Mouse (Mus musculus): ENCODE measurements around the gene Prdm10.
A peak's percentile ranks its signal among the peaks of the same experiment; 100 is the strongest.

Prdm10 gene

DNA sequence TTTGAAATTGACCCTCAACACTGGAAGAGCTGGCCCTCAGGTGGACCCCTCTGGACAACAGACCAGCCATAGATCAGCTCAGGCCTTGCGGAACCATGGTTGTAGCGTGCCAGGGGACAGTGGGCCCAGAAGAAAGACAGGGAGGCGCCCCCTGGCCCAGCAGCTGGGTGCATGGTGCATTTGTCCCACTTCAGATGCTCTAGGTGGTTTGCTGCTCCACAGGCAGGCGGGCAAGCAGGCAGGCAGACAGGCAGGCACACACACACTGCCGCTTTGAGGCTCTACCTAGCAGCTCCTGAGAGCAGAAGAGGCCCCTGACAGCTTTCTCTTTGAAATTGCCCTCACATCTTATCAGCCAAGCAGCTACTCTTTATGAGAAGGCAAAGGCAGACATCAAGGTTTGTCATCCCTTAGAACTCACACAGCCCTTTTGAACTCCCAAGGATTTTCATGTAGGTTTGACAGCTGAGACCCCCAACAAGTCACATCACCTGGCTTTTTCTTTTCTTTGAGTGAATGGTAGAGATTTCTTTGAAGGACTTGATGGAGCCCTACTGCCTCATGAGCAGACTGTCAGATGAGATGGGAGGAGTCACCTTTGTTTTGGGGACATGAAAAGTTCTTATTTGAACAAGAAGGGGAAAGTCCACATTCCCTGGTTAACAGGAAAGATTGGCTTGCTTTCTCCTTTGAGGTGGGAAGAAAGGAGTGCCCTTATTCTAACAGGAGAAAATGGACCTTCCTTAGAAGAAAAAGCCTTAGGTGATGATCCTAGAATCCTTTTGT is 21.4 kb downstream of the Prdm10 start:
- no peak for DNase-seq (ENCODE audit: extremely low read depth, insufficient read length, low spot score)

DNA sequence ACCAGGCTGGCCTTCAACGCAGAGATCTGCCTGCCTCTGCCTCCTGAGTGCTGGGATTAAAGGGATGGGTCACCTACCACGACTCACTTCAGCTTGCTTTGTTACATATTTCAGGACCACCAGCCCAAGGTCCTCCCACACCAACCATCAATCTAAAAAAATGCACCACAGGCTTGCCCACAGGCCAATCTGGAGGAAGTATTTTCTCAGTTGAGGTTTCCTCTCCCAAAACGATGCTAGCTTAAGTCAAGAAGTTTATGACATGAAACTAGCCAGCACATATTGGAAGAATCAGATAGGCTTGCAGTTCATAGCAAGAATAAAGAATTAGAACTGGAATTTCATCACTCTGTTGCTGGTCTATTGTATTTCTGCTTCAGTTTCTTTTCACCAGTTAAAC is 24.0 kb downstream of the Prdm10 start:
- no peak for DNase-seq (ENCODE audit: extremely low read depth, insufficient read length, low spot score)

- no peak for DNase-seq (ENCODE audit: extremely low read depth, insufficient read length, low spot score)
These were observed 24.8 kb downstream of the Prdm10 start for GRCm38 (mm10) chr9:31305117-31305516.

GRCm38 (mm10) chr9:31305807-31306206 is 25.5 kb downstream of the Prdm10 start:
- DNase-seq (ENCODE audit: extremely low read depth, insufficient read length, low spot score) = no peak

GRCm38 (mm10) chr9:31307232-31307631 is 26.9 kb downstream of the Prdm10 start:
- DNase-seq (ENCODE audit: extremely low read depth, insufficient read length, low spot score) = no peak

- DNase-seq (ENCODE audit: extremely low read depth, insufficient read length, low spot score) = no peak
These were observed 28.7 kb downstream of the Prdm10 start for GRCm38 (mm10) chr9:31309041-31309440.

DNA sequence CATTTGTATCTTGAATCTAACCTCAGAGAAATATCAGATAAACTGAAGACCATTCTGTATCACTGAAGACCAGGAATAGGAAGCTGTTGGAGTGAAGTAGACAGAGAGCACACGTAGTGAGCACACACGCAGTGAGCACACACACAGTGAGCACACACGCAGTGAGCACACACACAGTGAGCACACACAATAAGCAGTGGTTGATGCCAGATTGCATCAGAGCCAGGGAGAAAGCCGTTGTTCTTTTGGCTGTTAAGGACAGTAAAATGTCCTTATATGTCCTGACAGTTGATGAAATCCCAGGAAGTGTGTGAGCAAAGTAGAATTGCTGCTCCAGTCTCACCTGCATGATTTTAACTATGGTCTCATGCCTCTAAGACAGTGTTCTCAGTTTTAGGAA is 30.3 kb downstream of the Prdm10 start:
- DNase-seq (ENCODE audit: extremely low read depth, insufficient read length, low spot score) = no peak

DNA sequence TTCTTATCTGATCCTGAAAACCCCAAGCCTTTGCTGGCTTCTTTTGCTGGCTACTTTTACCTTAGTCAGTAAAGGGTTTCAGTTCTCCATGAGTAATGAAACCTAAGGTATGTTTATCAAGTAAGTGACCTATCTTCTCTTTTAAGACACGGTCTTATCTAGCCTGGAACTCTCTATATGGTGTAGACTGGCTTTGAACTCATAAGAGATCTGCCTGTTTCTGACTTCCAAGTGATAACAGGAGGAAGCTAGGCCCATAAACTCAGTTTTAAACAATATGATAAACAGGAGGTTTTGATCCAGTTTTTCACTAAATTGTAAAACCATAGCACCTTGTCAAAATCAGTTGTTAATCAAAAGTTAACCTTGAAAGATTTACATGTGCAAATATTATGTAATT is 33.5 kb downstream of the Prdm10 start:
- DNase-seq (ENCODE audit: extremely low read depth, insufficient read length, low spot score) = no peak

DNA sequence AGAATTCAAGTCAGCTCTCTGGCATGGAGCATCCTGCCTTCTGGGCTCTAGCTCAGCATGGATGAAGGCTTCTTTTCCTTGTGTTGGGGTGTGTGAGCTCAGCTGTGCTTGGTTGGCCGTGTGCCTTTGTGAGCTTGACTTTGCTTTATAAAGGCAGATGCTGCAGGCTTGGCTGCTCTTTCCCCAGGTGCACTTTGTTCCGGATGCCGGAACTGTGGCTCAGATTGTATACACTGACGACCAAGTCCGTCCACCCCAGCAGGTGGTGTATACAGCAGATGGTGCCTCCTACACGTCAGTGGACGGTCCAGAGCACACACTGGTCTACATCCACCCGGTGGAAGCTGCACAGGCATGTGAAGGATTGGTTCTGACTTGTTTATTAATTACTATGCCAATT is 35.6 kb downstream of the Prdm10 start:
- DNase-seq (ENCODE audit: extremely low read depth, insufficient read length, low spot score) = no peak

GRCm38 (mm10) chr9:31318956-31319355 is 38.6 kb downstream of the Prdm10 start:
- DNase-seq (ENCODE audit: extremely low read depth, insufficient read length, low spot score) = no peak

- DNase-seq (ENCODE audit: extremely low read depth, insufficient read length, low spot score) = no peak
These were observed 40.4 kb downstream of the Prdm10 start for GRCm38 (mm10) chr9:31320734-31321133.

DNA sequence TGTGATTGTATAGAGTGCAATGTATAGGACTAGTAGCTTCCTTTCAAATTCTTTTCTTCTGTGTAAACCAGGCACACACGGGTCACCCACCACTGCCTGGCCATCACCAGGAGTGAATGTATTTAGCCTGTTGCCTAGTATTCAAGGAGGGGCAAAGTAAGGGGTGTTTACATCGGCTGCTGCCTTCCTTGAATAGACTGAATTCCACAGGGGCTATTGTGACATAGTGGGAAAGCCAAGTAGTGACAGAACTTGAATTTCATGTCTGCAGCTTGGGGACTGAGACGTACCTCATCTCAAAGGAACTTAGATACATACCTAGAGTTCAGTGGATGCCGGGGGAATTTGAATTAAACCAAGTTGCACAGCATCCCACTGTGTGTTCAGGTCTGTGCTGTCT is 41.2 kb downstream of the Prdm10 start:
- DNase-seq (ENCODE audit: extremely low read depth, insufficient read length, low spot score) = no peak

- DNase-seq (ENCODE audit: extremely low read depth, insufficient read length, low spot score) = no peak
These were observed 41.8 kb downstream of the Prdm10 start for GRCm38 (mm10) chr9:31322090-31322489.

DNA sequence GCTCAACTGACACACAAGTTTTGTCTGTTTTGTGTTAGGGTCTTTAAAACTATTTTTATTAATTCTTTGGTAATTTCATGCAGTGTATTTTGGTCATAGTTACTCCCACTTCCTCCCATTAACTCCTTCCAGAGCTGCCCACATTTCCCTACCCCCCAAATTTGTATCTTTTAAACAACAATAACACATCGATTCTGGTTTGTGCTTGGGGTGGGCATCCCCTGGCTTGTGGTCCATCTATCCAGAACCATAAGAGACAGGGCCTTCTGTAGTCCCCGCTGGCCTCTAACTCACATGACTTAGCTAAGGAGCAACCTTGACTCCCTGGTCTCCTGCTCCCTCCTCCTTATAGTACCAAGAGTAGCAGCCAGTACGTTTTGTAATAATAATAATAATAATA is 50.5 kb downstream of the Prdm10 start:
- DNase-seq (ENCODE audit: extremely low read depth, insufficient read length, low spot score) = no peak

- no peak for DNase-seq (ENCODE audit: extremely low read depth, insufficient read length, low spot score)
These were observed 50.9 kb downstream of the Prdm10 start for GRCm38 (mm10) chr9:31331246-31331645.

DNA sequence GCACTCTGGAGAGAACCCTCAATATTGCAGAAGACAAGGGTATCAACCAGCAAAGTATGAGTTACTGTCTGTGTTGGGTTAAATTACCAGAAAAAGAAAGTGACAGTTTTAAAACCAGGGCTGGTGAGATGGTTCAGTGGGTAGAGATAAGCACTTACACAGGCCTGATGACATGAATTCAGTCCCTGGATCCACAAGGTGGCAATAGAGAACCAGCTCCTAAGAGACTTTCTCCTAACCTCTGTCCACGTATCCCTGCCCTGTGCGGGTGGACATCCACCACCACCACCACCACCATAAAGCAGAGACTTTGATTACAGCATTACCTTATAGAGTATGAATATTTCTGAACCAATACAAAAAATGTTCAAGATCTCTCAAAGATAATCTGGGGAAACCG is 51.6 kb downstream of the Prdm10 start:
- no peak for DNase-seq (ENCODE audit: extremely low read depth, insufficient read length, low spot score)

GRCm38 (mm10) chr9:31332826-31333225 is 52.5 kb downstream of the Prdm10 start:
- DNase-seq (ENCODE audit: extremely low read depth, insufficient read length, low spot score) = no peak

DNA sequence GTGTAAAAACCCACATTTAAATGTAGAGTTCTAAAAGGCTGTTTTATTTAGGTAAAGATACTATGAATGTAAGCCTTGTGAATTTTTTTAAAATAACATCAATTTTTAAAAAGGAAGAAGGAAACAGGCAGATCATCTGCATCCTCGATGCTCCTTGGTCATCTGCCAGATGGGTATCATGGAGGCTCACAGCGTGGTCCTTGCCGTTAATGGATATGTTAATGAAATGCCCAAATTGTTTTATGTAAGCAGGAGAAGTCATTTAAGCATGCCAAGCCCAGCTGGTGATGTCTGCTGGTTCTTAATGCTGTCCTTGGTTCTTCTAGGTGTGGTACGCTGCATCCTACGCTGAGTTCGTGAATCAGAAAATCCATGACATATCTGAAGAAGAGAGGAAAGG is 54.7 kb downstream of the Prdm10 start:
- DNase-seq (ENCODE audit: extremely low read depth, insufficient read length, low spot score) = no peak

DNA sequence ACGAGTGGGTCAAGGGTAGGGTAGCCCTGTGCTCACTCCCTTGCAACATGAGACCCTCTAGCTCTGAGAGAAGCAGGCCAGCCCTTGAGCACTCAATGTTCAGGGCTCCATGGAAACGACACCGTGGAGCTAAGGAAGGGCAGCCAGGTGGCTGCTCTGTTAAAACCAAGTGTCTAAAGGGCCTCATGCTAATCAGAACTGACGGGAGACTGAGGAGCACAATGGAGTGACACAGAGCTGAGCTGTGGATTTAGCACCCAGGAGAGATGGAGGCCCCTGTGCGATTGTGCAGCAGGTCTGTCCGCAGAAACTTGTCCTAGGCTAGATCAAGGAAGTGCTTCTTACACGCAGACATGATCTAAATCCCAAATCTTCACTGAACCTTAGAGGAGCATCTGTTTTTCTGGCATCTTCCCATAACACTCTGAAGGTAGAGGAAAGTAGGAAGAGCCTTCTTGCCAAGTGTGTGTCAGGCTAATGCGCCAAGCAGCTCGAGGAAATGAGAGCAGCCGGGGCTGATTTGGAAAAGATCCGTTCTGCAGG is 64.0 kb downstream of the Prdm10 start:
- DNase-seq (ENCODE audit: extremely low read depth, insufficient read length, low spot score) = no peak

- DNase-seq (ENCODE audit: extremely low read depth, insufficient read length, low spot score) = no peak
These were observed 66.3 kb downstream of the Prdm10 start for GRCm38 (mm10) chr9:31346575-31347080.

DNA sequence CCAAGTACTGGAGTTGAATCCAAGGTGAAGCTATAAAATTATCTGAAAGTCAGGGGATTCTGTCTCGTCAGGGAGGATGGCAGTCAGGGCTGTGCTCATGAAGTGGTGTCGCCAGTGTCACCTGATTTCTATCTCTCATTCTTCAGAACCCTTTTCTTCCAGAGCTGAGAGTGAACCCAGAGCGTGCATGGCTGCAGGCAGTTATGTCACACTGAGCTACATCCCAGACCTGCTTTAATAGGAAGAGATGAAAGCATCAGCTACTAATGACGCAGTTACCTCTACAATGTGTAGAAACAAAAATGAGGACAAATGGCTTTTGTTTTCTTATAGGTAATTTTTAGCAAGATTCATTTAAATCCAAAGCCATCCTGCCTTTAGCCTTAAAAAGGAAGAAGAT is 68.1 kb downstream of the Prdm10 start:
- no peak for DNase-seq (ENCODE audit: extremely low read depth, insufficient read length, low spot score)

GRCm38 (mm10) chr9:31348915-31349314 is 68.6 kb downstream of the Prdm10 start:
- peak; percentile 44 for DNase-seq (ENCODE audit: extremely low read depth, insufficient read length, low spot score)

Data from 3134 (cell line).